Mouse (Mus musculus): ENCODE measurements at regions not wholly inside any gene's neighbourhood (a gene's known extent, or its start where the extent isn't known, plus 50 kb on each side); places are given as distances from the start of the nearest gene placed in this dataset.
"Not testable (repeated sequence)": the region's sequence is repeated elsewhere in the genome, so short reads cannot be mapped to it uniquely, and the experiment has no call there.

DNA sequence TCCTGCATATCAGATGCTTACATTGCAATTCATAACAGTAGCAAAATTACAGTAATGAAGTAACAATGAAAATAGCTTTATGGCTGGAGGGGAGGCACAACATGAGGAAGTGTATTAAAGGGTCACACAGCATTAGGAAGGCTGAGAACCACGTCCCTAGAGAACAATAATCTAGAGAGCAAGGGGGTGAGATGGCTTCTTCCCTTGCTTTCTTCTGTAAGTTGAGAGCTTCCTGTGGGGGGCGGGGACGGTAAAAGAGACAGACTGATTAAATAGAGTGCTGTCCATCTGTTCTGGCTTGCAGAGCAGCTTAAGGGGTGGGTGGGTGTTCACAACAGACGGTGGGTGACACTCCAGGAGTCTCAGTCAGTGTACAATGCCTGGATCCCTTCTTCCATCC is 68.2 kb upstream of the Lrpprc start:
- Histone ChIP-seq H3K27me3 (replicated peaks; ENCODE audit: control insufficient read depth, insufficient read depth, low read length) (no peaks in the 10 kb centered on the region), H3K9ac (ENCODE audit: low read depth, low read length) (no peak overlapping the region), H3K9me3 (ENCODE audit: control insufficient read depth) (no peaks in the 10 kb centered on the region), H3K4me1 (replicated peaks; ENCODE audit: control insufficient read depth, insufficient read depth, low read length) (no peaks in the 10 kb centered on the region), H3K36me3 (ENCODE audit: control insufficient read depth, insufficient read depth) (no peaks in the 10 kb centered on the region), H3K27ac (ENCODE audit: low read depth, low read length) (no peak overlapping the region), H3K4me2 (replicated peaks; ENCODE audit: low read depth) (no peak overlapping the region), H3K4me3 (ENCODE audit: low read depth, low read length) (no peak overlapping the region)
- ATAC-seq = no peak
- 32% methylated on average over 4 of the region's 4 CpGs for WGBS
- no peak for TF ChIP-seq CTCF (IDR thresholded peaks at IDR 0.05; ENCODE audit: low read depth)

DNA sequence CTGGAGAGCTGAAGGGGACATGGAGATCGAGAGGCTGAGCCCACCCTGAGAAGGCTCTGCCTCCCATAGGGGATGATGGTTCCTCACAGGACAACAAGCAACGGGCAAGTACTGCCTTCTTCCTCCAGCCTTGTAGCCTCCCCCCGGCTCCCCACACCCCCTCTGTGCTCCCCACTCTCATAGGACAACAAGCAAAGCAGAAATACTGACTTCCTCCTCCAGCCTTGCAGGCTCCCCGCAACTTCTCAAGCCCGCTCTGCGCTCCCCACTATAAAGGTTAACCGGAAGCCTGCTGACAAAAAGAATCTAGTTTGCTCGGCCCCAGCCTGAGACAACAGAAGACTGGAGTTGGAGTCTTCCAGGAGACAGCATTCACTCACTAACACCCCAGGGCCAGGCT is 69.3 kb upstream of the Lrpprc start:
- Histone ChIP-seq H3K27me3 (replicated peaks; ENCODE audit: control insufficient read depth, insufficient read depth, low read length) (no peaks in the 10 kb centered on the region), H3K9me3 (ENCODE audit: control insufficient read depth) (no peaks in the 10 kb centered on the region), H3K9ac (ENCODE audit: low read depth, low read length) (no peak overlapping the region), H3K4me1 (replicated peaks; ENCODE audit: control insufficient read depth, insufficient read depth, low read length) (no peaks in the 10 kb centered on the region), H3K36me3 (ENCODE audit: control insufficient read depth, insufficient read depth) (no peaks in the 10 kb centered on the region), H3K4me3 (ENCODE audit: low read depth, low read length) (no peak overlapping the region), H3K4me2 (replicated peaks; ENCODE audit: low read depth) (no peak overlapping the region), H3K27ac (ENCODE audit: low read depth, low read length) (no peak overlapping the region)
- no peak for ATAC-seq
- WGBS = 71% methylated on average over 8 of the region's 8 CpGs
- no peak for TF ChIP-seq CTCF (IDR thresholded peaks at IDR 0.05; ENCODE audit: low read depth)

- no peak for ATAC-seq
Observed at GRCm38 (mm10) chr17:84860835-84861234, 70.2 kb upstream of the Lrpprc start.

DNA sequence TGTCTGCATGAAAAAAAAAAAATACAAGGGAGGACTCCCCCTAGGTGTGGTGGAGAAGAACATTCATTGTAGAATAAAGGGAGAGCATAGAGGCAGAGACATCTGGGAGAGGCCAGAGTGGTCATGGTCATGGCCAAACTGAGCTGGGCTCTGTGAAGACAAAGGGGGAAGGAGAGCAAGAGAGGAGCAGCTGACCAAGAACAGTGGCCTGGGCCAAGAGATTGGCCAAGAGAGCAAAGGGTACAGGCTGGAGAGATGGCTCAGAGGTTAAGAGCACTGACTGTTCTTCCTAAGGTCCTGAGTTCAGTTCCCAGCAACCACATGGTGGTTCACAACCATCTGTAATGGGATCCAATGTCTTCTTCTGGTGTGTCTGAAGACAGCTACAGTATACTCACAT is 73.6 kb upstream of the Lrpprc start:
- H3K4me2 ChIP-seq (replicated peaks; ENCODE audit: low read depth); H3K27me3 ChIP-seq (replicated peaks; ENCODE audit: control insufficient read depth, insufficient read depth, low read length); H3K36me3 ChIP-seq (ENCODE audit: control insufficient read depth, insufficient read depth); H3K4me3 ChIP-seq (ENCODE audit: low read depth, low read length); ATAC-seq; H3K9me3 ChIP-seq (ENCODE audit: control insufficient read depth); H3K27ac ChIP-seq (ENCODE audit: low read depth, low read length); H3K4me1 ChIP-seq (replicated peaks; ENCODE audit: control insufficient read depth, insufficient read depth, low read length); H3K9ac ChIP-seq (ENCODE audit: low read depth, low read length): not testable (repeated sequence)

More at GRCm38 (mm10) chr17:84860835-84861234, 70.2 kb upstream of the Lrpprc start:
- Histone ChIP-seq H3K27me3 (replicated peaks; ENCODE audit: control insufficient read depth, insufficient read depth, low read length) (no peaks in the 10 kb centered on the region), H3K4me3 (ENCODE audit: low read depth, low read length) (no peak overlapping the region), H3K36me3 (ENCODE audit: control insufficient read depth, insufficient read depth) (no peaks in the 10 kb centered on the region), H3K9ac (ENCODE audit: low read depth, low read length) (no peak overlapping the region), H3K9me3 (ENCODE audit: control insufficient read depth) (no peaks in the 10 kb centered on the region), H3K4me1 (replicated peaks; ENCODE audit: control insufficient read depth, insufficient read depth, low read length) (no peaks in the 10 kb centered on the region), H3K27ac (ENCODE audit: low read depth, low read length) (no peak overlapping the region), H3K4me2 (replicated peaks; ENCODE audit: low read depth) (no peak overlapping the region)
- WGBS = 87% methylated on average over 4 of the region's 4 CpGs
- no peak for TF ChIP-seq CTCF (IDR thresholded peaks at IDR 0.05; ENCODE audit: low read depth)

DNA sequence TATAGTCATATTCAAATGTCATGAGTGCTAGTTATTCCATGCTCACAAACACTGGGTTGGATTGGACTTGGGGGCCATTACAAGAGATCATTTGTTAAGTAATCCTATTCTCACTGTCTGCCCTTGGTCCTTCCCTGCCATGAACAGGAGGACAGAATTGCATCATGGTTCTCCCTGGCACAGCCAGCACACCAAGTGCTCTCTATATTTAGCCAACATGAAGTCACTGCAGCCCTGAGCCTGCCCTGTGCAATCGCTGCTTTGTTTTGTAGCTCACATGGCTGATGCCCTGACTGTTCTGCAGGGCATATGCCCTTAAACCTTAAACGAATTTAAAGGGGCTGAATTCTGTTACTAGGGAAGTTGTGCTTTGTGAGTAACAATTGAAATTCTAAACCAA is 74.6 kb upstream of the Lrpprc start:
- TF ChIP-seq CTCF (IDR thresholded peaks at IDR 0.05; ENCODE audit: low read depth) = no peak
- Histone ChIP-seq H3K4me1 (replicated peaks; ENCODE audit: control insufficient read depth, insufficient read depth, low read length) (no peaks in the 10 kb centered on the region), H3K36me3 (ENCODE audit: control insufficient read depth, insufficient read depth) (no peaks in the 10 kb centered on the region), H3K27me3 (replicated peaks; ENCODE audit: control insufficient read depth, insufficient read depth, low read length) (no peaks in the 10 kb centered on the region), H3K9me3 (ENCODE audit: control insufficient read depth) (no peaks in the 10 kb centered on the region), H3K27ac (ENCODE audit: low read depth, low read length) (no peak overlapping the region), H3K4me3 (ENCODE audit: low read depth, low read length) (no peak overlapping the region), H3K9ac (ENCODE audit: low read depth, low read length) (no peak overlapping the region), H3K4me2 (replicated peaks; ENCODE audit: low read depth) (no peak overlapping the region)
- WGBS = 69% methylated on average over 2 of the region's 2 CpGs
- no peak for ATAC-seq

DNA sequence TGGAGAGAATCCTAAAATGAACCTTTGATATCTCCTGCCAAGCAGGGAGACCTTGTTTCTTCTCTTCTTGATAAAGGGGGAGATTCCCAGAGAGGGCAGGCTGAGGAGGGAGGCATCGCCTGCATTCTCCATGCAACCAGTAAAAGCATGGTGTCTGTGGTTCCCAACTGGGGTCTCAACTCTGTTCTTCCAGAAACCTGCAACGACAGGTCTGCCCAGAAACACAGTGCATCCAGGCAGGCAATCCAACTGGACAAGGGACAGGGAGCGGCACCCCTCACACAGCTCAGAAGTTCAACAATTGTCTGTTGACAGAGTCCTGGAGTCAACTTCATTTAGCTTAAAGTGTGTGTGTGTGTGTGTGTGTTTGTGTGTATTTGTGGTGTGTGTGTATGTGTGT is 75.0 kb upstream of the Lrpprc start:
- no peak for ATAC-seq
- no peaks in the 10 kb centered on the region for H3K4me1 ChIP-seq (replicated peaks; ENCODE audit: control insufficient read depth, insufficient read depth, low read length)
- no peak overlapping the region for H3K4me2 ChIP-seq (replicated peaks; ENCODE audit: low read depth)
- no peaks in the 10 kb centered on the region for H3K36me3 ChIP-seq (ENCODE audit: control insufficient read depth, insufficient read depth)
- H3K4me3 ChIP-seq (ENCODE audit: low read depth, low read length) = no peak overlapping the region
- no peak overlapping the region for H3K27ac ChIP-seq (ENCODE audit: low read depth, low read length)
- 82% methylated on average over 3 of the region's 3 CpGs for WGBS
- no peak for TF ChIP-seq CTCF (IDR thresholded peaks at IDR 0.05; ENCODE audit: low read depth)
- no peak overlapping the region for H3K9ac ChIP-seq (ENCODE audit: low read depth, low read length)
- no peaks in the 10 kb centered on the region for H3K27me3 ChIP-seq (replicated peaks; ENCODE audit: control insufficient read depth, insufficient read depth, low read length)
- H3K9me3 ChIP-seq (ENCODE audit: control insufficient read depth) = no peaks in the 10 kb centered on the region

GRCm38 (mm10) chr17:84869074-84869722 is 78.6 kb upstream of the Lrpprc start:
- H3K4me2 ChIP-seq (replicated peaks; ENCODE audit: low read depth) = no peak overlapping the region
- no peaks in the 10 kb centered on the region for H3K4me1 ChIP-seq (replicated peaks; ENCODE audit: control insufficient read depth, insufficient read depth, low read length)
- TF ChIP-seq CTCF (IDR thresholded peaks at IDR 0.05; ENCODE audit: low read depth) = no peak
- H3K27ac ChIP-seq (ENCODE audit: low read depth, low read length) = no peak overlapping the region
- H3K4me3 ChIP-seq (ENCODE audit: low read depth, low read length) = no peak overlapping the region
- H3K36me3 ChIP-seq (ENCODE audit: control insufficient read depth, insufficient read depth) = no peaks in the 10 kb centered on the region
- 83% methylated on average over 3 of the region's 3 CpGs for WGBS
- no peak for ATAC-seq
- H3K27me3 ChIP-seq (replicated peaks; ENCODE audit: control insufficient read depth, insufficient read depth, low read length) = no peaks in the 10 kb centered on the region
- H3K9ac ChIP-seq (ENCODE audit: low read depth, low read length) = no peak overlapping the region
- H3K9me3 ChIP-seq (ENCODE audit: control insufficient read depth) = no peaks in the 10 kb centered on the region

All from intestine, postnatal 0 days (tissue).